Mouse (Mus musculus) heart, embryonic 13.5 days (tissue): ENCODE measurements at regions not wholly inside any gene's neighbourhood (a gene's known extent, or its start where the extent isn't known, plus 50 kb on each side); places are given as distances from the start of the nearest gene placed in this dataset.

Experiments used
- ATAC-seq: fragments of 200-750 bp; cut with Nextera tagmentation; 2 replicates; pipeline ENCODE4 v1.8.0; 2017; ENCODE audit warnings: moderate TSS enrichment; ENCODE audit not compliant: insufficient number of reproducible peaks, low FRiP score, low TSS enrichment; ENCODE audit errors: extremely low read depth
- H3K27ac ChIP-seq: fragments of 300-500 bp; sonication (generic); replicated peaks from 2 replicates; pipeline ENCODE4 v1.5.1; 2015; ENCODE audit warnings: moderate library complexity, mild to moderate bottlenecking, inconsistent platforms
- H3K27me3 ChIP-seq: fragments of 300-500 bp; sonication (generic); replicated peaks from 2 replicates; pipeline ENCODE4 v1.6.1; 2015; ENCODE audit warnings: mild to moderate bottlenecking, inconsistent platforms
- H3K36me3 ChIP-seq: fragments of 300-500 bp; sonication (generic); 2 replicates; pipeline ENCODE4 v1.6.1; 2015; ENCODE audit warnings: mild to moderate bottlenecking, inconsistent platforms
- H3K4me1 ChIP-seq: fragments of 300-500 bp; sonication (generic); 2 replicates; pipeline ENCODE4 v1.6.1; 2015; ENCODE audit warnings: inconsistent platforms
- H3K4me2 ChIP-seq: fragments of 300-500 bp; sonication (generic); 2 replicates; pipeline ENCODE4 v1.6.1; 2015; ENCODE audit warnings: inconsistent platforms, mild to moderate bottlenecking, moderate library complexity
- H3K4me3 ChIP-seq: fragments of 300-500 bp; sonication (generic); 2 replicates; pipeline ENCODE4 v1.5.1; 2015; ENCODE audit warnings: moderate library complexity, mild to moderate bottlenecking, inconsistent platforms
- H3K9ac ChIP-seq: fragments of 300-500 bp; sonication (generic); 2 replicates; pipeline ENCODE4 v1.6.1; 2015; ENCODE audit warnings: inconsistent platforms, mild to moderate bottlenecking, moderate library complexity
- H3K9me3 ChIP-seq: fragments of 300-500 bp; sonication (generic); 2 replicates; pipeline ENCODE4 v1.6.1; 2016; ENCODE audit warnings: inconsistent platforms
- WGBS: fragments of 180-500 bp; shearing (Covaris S2); methylation state at CpG from one replicate; pipeline ENCODE4 v1.1.7; 2015; ENCODE audit warnings: mixed read lengths; 5-methylcytosine and 5-hydroxymethylcytosine counted together

- no peak overlapping the region for H3K9ac ChIP-seq
- no peak overlapping the region for H3K4me3 ChIP-seq
- WGBS, result 66% methylated on average over 7 of the region's 7 CpGs
- ATAC-seq, result no peak
- H3K4me1 ChIP-seq, result 0 out of 2 replicates have a peak, but pooled peaks cover 13% of the 10 kb centered on the region
- H3K9me3 ChIP-seq, result no peaks in the 10 kb centered on the region
- no peak overlapping the region for H3K4me2 ChIP-seq
- no peaks in the 10 kb centered on the region for H3K36me3 ChIP-seq
- H3K27me3 ChIP-seq, result no peaks in the 10 kb centered on the region
- no peak overlapping the region for H3K27ac ChIP-seq
Measured at GRCm38 (mm10) chr17:7663896-7664880, 162.9 kb downstream of the Fndc1 start.

DNA sequence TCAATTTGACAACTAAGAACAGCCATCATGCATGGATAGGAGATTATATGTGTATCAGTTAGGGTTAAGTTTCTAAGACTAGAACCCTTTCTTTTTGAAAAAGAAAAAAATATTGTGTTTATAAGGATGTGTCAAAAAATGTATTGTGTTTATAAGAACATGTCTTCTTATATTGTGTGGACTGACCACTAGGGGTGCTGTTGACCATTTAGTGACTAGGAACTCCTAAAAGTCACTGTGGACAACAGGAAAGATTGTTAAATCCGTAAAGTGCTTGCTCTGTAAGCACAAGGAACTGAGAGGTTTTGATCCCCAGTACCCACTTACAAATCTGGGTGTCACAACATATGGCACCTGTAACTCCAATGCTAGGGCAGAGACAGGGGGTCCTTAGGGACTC, 170.6 kb downstream of the Fndc1 start:
- no peak overlapping the region for H3K4me2 ChIP-seq
- H3K4me3 ChIP-seq, result no peak overlapping the region
- peaks cover 4% of the 10 kb centered on the region; the same call in 1 of the 2 replicates for H3K4me1 ChIP-seq
- no peaks in the 10 kb centered on the region for H3K36me3 ChIP-seq
- H3K9me3 ChIP-seq, result no peaks in the 10 kb centered on the region
- no peaks in the 10 kb centered on the region for H3K27me3 ChIP-seq
- no peak for ATAC-seq
- WGBS, result 56% methylated on average over 1 of the region's 1 CpGs
- H3K27ac ChIP-seq, result no peak overlapping the region
- no peak overlapping the region for H3K9ac ChIP-seq

- Histone ChIP-seq H3K4me2 (no peak overlapping the region), H3K9ac (no peak overlapping the region), H3K27me3 (no peaks in the 10 kb centered on the region), H3K4me3 (no peak overlapping the region), H3K4me1 (peaks cover 4% of the 10 kb centered on the region; the same call in 1 of the 2 replicates), H3K36me3 (no peaks in the 10 kb centered on the region), H3K9me3 (no peaks in the 10 kb centered on the region), H3K27ac (no peak overlapping the region)
- WGBS, result 84% methylated on average over 6 of the region's 6 CpGs
- ATAC-seq, result no peak
Measured at GRCm38 (mm10) chr17:7655966-7656365, 171.1 kb downstream of the Fndc1 start.

GRCm38 (mm10) chr17:7654064-7654564, 173.0 kb downstream of the Fndc1 start:
- Histone ChIP-seq H3K9ac (no peak overlapping the region), H3K9me3 (no peaks in the 10 kb centered on the region), H3K4me3 (no peak overlapping the region), H3K4me1 (peaks cover 4% of the 10 kb centered on the region; the same call in 1 of the 2 replicates), H3K36me3 (no peaks in the 10 kb centered on the region), H3K27ac (peak overlapping the region; percentile 32; the same call in 1 of the 2 replicates), H3K27me3 (no peaks in the 10 kb centered on the region), H3K4me2 (no peak overlapping the region)
- ATAC-seq, result no peak; the same call in 1 of the 2 replicates
- 40% methylated on average over 7 of the region's 7 CpGs for WGBS

DNA sequence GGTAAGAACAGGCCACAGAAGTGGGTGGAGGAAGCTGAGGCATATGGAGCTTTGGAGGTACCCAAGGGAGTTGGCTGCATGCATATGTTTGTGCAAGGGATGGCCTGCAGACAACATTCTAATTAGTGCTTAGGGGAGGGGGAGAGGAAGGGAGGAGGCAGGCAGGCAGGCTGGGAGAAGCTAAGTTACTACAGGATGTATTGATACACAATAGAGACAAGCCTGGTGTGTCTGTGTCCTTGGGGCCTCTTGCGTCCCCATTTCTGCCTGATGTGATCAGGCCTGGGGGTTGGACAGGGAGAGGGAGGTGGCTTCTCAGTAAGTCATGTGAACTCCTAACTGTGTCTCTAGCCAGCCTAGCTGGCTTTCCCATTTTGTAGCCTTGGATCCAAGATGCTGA, 175.1 kb downstream of the Fndc1 start:
- no peak for ATAC-seq
- Histone ChIP-seq H3K27ac (no peak overlapping the region), H3K4me2 (no peak overlapping the region), H3K27me3 (no peaks in the 10 kb centered on the region), H3K4me3 (no peak overlapping the region), H3K36me3 (no peaks in the 10 kb centered on the region), H3K4me1 (peaks cover 4% of the 10 kb centered on the region; the same call in 1 of the 2 replicates), H3K9ac (no peak overlapping the region), H3K9me3 (peaks cover 5% of the 10 kb centered on the region; the same call in 1 of the 2 replicates)
- WGBS, result 67% methylated on average over 1 of the region's 1 CpGs

DNA sequence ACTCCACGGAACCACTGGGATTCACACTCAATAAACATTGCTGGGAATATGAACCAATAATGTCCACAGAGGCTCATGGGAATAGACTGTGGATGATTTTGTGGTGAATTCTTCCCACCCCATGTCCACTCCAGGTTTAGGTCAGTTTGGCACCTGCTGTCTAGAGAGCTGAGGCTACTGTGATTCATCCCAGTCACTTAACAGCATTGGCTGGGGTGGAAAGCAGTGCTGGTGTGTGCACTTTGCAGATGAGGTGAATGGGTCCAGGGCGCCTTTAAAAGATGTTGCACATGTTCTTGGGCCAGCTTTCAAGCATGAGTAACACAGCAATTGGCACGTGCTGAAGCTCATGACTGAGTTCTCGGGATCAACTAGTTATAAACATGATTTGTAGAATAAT, 176.7 kb downstream of the Fndc1 start:
- Histone ChIP-seq H3K9me3 (peaks cover 5% of the 10 kb centered on the region; the same call in 1 of the 2 replicates), H3K27ac (no peak overlapping the region)

DNA sequence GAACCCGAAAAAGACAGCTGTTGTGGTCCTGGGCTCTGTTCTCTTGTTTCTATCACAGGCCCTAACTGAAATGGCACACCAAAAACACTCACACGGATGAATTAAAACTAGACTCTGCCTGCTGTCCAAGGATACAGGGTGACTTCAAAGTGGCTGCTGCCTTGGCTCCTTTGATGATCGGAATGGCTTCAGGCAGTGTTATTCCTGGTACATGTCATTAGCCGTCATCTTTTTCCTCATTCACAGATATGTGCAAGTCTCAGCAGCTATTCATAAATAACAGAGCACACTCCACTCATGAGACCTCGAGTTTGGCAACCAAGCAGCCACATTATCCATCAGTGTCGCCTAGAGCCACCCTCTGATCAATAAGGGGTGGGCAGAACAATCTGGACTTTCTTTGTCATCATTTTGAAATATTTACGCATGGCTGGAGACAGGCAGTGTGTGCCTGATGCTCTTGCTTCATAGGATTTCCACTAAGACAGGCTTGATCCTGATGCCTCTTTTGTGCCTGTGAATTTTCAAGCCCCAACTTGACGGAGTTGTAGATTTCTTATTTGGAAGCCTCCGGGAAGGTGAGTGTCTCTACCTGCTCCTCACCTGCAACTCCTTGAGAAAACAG, 182.1 kb downstream of the Fndc1 start:
- H3K9ac ChIP-seq, result no peak overlapping the region
- H3K27ac ChIP-seq, result no peak overlapping the region
- WGBS, result 64% methylated on average over 9 of the region's 9 CpGs
- H3K4me1 ChIP-seq, result peaks cover 26% of the 10 kb centered on the region
- H3K4me3 ChIP-seq, result no peak overlapping the region
- peaks cover 5% of the 10 kb centered on the region; the same call in 1 of the 2 replicates for H3K9me3 ChIP-seq
- no peak for ATAC-seq
- H3K27me3 ChIP-seq, result no peaks in the 10 kb centered on the region
- H3K36me3 ChIP-seq, result no peaks in the 10 kb centered on the region
- H3K4me2 ChIP-seq, result no peak overlapping the region

More for the DNA sequence above, 176.7 kb downstream of the Fndc1 start:
- 75% methylated on average over 4 of the region's 4 CpGs for WGBS
- no peak overlapping the region for H3K4me3 ChIP-seq
- H3K4me1 ChIP-seq, result peaks cover 4% of the 10 kb centered on the region; the same call in 1 of the 2 replicates
- H3K9ac ChIP-seq, result no peak overlapping the region
- ATAC-seq, result no peak
- H3K27me3 ChIP-seq, result no peaks in the 10 kb centered on the region
- H3K4me2 ChIP-seq, result no peak overlapping the region
- H3K36me3 ChIP-seq, result no peaks in the 10 kb centered on the region

- peaks cover 5% of the 10 kb centered on the region; the same call in 1 of the 2 replicates for H3K9me3 ChIP-seq
- no peak overlapping the region for H3K27ac ChIP-seq
- H3K9ac ChIP-seq, result no peak overlapping the region
- H3K36me3 ChIP-seq, result no peaks in the 10 kb centered on the region
- H3K4me2 ChIP-seq, result no peak overlapping the region
- H3K27me3 ChIP-seq, result no peaks in the 10 kb centered on the region
- 81% methylated on average over 4 of the region's 4 CpGs for WGBS
- peaks cover 26% of the 10 kb centered on the region for H3K4me1 ChIP-seq
- H3K4me3 ChIP-seq, result no peak overlapping the region
- ATAC-seq, result no peak
Measured at GRCm38 (mm10) chr17:7643640-7644039, 183.5 kb downstream of the Fndc1 start.

GRCm38 (mm10) chr17:7642442-7642887, 184.6 kb downstream of the Fndc1 start:
- H3K4me3 ChIP-seq, result no peak overlapping the region
- no peaks in the 10 kb centered on the region for H3K27me3 ChIP-seq
- H3K4me1 ChIP-seq, result peaks cover 26% of the 10 kb centered on the region
- H3K4me2 ChIP-seq, result 0 out of 2 replicates have a peak overlapping the region, but pooled peaks have one; percentile 1
- H3K9ac ChIP-seq, result no peak overlapping the region
- H3K36me3 ChIP-seq, result no peaks in the 10 kb centered on the region
- peak overlapping the region; percentile 44 for H3K27ac ChIP-seq
- H3K9me3 ChIP-seq, result no peaks in the 10 kb centered on the region
- WGBS, result 4% methylated on average over 3 of the region's 3 CpGs
- ATAC-seq, result peak; percentile 61; the same call in 1 of the 2 replicates

DNA sequence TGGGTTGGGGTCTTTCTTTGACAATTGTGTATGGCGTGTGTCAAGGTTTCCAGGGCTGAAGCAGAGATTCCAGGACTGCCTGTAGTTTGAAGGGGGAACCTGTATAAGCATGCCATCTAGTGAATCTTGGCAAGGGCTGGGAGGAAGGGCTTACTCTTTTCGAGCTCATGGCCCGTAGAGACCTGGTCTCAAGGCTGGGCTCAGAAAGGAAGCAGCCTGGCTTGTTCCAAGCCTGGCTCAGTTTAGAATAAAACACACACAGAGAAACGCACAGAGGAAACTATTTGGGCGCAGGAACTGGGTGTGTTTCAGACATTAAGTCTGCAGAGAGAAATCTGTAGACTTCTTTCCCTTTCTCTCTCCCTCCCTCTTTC, 192.8 kb downstream of the Fndc1 start:
- H3K4me3 ChIP-seq, result no peak overlapping the region
- H3K4me1 ChIP-seq, result peaks cover 18% of the 10 kb centered on the region
- no peaks in the 10 kb centered on the region for H3K27me3 ChIP-seq
- no peak for ATAC-seq
- WGBS, result 36% methylated on average over 5 of the region's 5 CpGs
- H3K27ac ChIP-seq, result peak overlapping the region; percentile 40
- no peak overlapping the region for H3K9ac ChIP-seq
- no peaks in the 10 kb centered on the region for H3K36me3 ChIP-seq
- no peak overlapping the region for H3K4me2 ChIP-seq
- peaks cover 3% of the 10 kb centered on the region; the same call in 1 of the 2 replicates for H3K9me3 ChIP-seq
